Mouse (Mus musculus): Measurements from ENCODE around the gene Tnfrsf9. TPM values are rescaled to one million over a fixed set of nuclear protein-coding genes. Genes with fewer than 3 reads are reported as not detected.

Gene Tnfrsf9
- total RNA-seq, 2 experiments from 2014 or later, result 0.39 to 0.41 TPM

GRCm38 (mm10) chr4:150924936-150925335 is 10.6 kb downstream of the Tnfrsf9 start:
- no peak for DNase-seq (ENCODE audit: low spot score in 2 of 2)
- TF ChIP-seq CTCF (conservative IDR thresholded peaks at IDR 0.05), result no peak
- no peak overlapping the region for H3K27ac ChIP-seq
- H3K4me3 ChIP-seq, result no peak overlapping the region

DNA sequence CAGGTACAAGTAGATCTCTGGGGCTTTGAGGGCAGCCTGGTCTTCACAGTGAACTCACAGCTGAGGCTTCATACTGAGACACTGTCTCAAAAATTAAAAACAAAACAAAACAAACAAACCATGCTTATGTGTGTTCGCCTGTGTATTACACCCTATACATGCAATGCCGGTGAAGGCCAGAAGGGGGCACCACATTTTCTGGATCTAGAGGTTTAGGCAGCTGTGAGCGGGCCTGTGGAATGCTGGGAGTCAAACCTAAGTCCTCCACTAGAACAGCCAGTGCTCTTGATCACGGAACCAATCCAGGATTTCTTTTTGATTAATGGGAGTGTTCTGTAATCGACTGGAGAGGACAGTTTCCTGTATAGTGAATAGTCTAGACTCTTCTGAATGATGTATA is 11.6 kb downstream of the Tnfrsf9 start:
- Histone ChIP-seq H3K27ac (no peak overlapping the region), H3K4me3 (no peak overlapping the region)
- no peak for DNase-seq (ENCODE audit: low spot score in 2 of 2)
- peak; percentile 59 for TF ChIP-seq CTCF (conservative IDR thresholded peaks at IDR 0.05)

GRCm38 (mm10) chr4:150926924-150927705 is 12.8 kb downstream of the Tnfrsf9 start:
- no peak overlapping the region for H3K27ac ChIP-seq
- no peak for TF ChIP-seq CTCF (conservative IDR thresholded peaks at IDR 0.05)

DNA sequence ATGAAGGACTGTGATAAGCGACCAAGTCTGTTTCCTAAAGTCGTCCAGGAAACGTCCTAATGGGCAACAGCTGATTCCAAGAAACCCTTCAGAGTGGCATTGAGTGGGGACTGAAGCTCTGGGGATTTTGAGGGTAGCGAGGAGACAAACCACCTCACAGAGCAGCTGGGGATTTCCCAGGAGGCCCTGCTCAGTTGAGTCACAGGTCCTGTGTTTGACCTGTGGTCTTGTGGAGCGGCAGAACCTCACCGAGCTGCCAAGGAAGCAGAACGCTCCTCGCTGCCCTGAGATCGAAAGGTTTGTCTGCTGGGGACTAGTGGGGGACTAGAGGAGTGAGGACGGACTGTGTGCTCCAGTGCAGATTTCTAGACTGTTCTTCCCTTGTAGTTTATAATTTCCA is 13.4 kb downstream of the Tnfrsf9 start:
- no peak for TF ChIP-seq CTCF (conservative IDR thresholded peaks at IDR 0.05)
- DNase-seq (ENCODE audit: low spot score in 2 of 2), result no peak
- Histone ChIP-seq H3K4me3 (no peak overlapping the region), H3K27ac (no peak overlapping the region)

More at GRCm38 (mm10) chr4:150926924-150927705, 12.8 kb downstream of the Tnfrsf9 start:
- no peak overlapping the region for H3K4me3 ChIP-seq
- DNase-seq (ENCODE audit: low spot score in 2 of 2), result no peak

GRCm38 (mm10) chr4:150933503-150933902 is 19.1 kb downstream of the Tnfrsf9 start:
- DNase-seq (ENCODE audit: low spot score in 2 of 2), result no peak
- Histone ChIP-seq H3K4me3 (no peak overlapping the region), H3K27ac (no peak overlapping the region)
- TF ChIP-seq CTCF (conservative IDR thresholded peaks at IDR 0.05), result no peak

- peak overlapping the region; percentile 68 for H3K27ac ChIP-seq
- DNase-seq (ENCODE audit: low spot score in 2 of 2), result peak; percentile 21 to 61
- no peak for TF ChIP-seq CTCF (conservative IDR thresholded peaks at IDR 0.05)
- H3K4me3 ChIP-seq, result peak overlapping the region; percentile 50
These were observed 23.1 kb downstream of the Tnfrsf9 start for GRCm38 (mm10) chr4:150937293-150938062.

DNA sequence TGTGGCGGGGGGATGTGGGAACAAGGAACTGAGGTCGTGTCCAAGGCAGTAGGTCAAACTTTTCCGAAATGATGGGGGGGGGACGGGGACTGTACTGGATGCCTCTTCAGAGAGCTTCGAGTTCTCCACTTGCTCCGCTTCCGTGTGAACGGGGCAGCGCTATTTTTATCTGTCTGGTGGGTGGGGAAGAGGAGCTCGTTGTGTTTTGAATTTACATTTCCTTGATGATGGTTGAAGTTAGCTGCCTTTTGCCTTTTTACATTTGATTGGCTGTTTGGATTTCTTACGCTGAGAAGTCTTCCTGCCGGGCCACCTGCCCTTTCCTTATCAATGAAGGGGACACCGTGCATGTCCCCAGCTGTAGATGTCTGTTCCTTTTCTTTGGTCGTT is 23.7 kb downstream of the Tnfrsf9 start:
- peak overlapping the region; percentile 50 for H3K4me3 ChIP-seq
- TF ChIP-seq CTCF (conservative IDR thresholded peaks at IDR 0.05), result no peak
- DNase-seq (ENCODE audit: low spot score in 2 of 2), result no peak
- H3K27ac ChIP-seq, result peak overlapping the region; percentile 68

GRCm38 (mm10) chr4:150939991-150940651 is 25.8 kb downstream of the Tnfrsf9 start:
- DNase-seq (ENCODE audit: low spot score in 2 of 2), result no peak
- Histone ChIP-seq H3K27ac (no peak overlapping the region), H3K4me3 (no peak overlapping the region)
- TF ChIP-seq CTCF (conservative IDR thresholded peaks at IDR 0.05), result no peak

DNA sequence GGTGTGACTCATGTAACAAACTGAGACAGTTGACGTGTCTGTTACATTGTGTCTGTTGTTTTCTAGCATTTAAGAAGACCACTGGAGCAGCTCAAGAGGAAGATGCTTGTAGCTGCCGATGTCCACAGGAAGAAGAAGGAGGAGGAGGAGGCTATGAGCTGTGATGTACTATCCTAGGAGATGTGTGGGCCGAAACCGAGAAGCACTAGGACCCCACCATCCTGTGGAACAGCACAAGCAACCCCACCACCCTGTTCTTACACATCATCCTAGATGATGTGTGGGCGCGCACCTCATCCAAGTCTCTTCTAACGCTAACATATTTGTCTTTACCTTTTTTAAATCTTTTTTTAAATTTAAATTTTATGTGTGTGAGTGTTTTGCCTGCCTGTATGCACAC is 30.3 kb downstream of the Tnfrsf9 start:
- no peak for TF ChIP-seq CTCF (conservative IDR thresholded peaks at IDR 0.05)
- DNase-seq (ENCODE audit: low spot score in 2 of 2), result no peak
- H3K27ac ChIP-seq, result no peak overlapping the region
- no peak overlapping the region for H3K4me3 ChIP-seq

- no peak for DNase-seq (ENCODE audit: low spot score in 2 of 2)
- Histone ChIP-seq H3K27ac (no peak overlapping the region), H3K4me3 (no peak overlapping the region)
- TF ChIP-seq CTCF (conservative IDR thresholded peaks at IDR 0.05), result no peak
These were observed 36.6 kb downstream of the Tnfrsf9 start for GRCm38 (mm10) chr4:150950972-150951371.

DNA sequence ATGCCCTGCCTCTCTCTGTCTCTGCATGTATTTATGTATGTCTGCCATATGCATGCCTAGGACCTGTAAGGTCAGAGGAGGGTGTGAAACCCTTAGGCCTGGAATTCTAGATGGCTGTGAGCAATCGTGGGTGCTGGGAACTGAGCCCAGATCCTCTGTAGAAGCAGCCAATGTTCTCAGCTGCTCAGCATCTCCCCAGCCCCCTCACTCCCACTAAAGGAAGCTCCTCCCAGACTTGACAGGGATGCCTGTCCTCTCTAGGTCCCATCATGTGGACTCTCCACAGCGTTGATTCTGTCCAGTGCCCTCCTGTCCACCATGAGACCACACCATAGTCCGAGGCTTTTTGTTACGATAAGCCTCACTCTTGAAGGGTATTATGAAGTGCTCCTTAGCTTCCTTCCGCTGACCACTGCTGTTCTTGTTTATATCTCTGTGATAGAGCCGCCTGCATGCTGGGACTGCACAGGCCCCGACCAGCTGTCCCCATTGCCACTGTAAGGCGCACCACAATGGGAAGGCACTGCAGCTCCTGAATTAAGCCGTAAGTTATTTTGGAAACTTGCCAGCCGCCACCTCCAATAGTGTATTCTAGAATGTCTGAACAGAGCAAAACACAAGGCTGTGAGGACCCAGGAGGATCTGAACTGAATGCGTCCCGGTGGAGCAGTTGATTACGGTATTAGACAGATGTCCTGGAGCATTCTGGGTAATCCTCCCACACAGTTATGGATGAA is 42.2 kb downstream of the Tnfrsf9 start:
- peak overlapping the region; percentile 65 for H3K27ac ChIP-seq
- H3K4me3 ChIP-seq, result no peak overlapping the region
- DNase-seq (ENCODE audit: low spot score in 2 of 2), result peak; percentile 45 to 53
- TF ChIP-seq CTCF (conservative IDR thresholded peaks at IDR 0.05), result no peak

- TF ChIP-seq CTCF (conservative IDR thresholded peaks at IDR 0.05), result no peak
- H3K27ac ChIP-seq, result peak overlapping the region; percentile 65; the same call in 1 of the 2 replicates
- DNase-seq (ENCODE audit: low spot score in 2 of 2), result no peak
- no peak overlapping the region for H3K4me3 ChIP-seq
These were observed 42.7 kb downstream of the Tnfrsf9 start for GRCm38 (mm10) chr4:150957106-150957458.
